Mouse (Mus musculus) layer of hippocampus, adult 2 months (tissue): ENCODE results near the gene Fam177a. TPM values are rescaled to one million over a fixed set of nuclear protein-coding genes. Genes with fewer than 3 reads are reported as not detected.

Experiments used
- total RNA-seq, 2 experiments: library from RNA; stranded (reverse); gene quantifications; 2 replicates each; pipeline ENCODE4 v1.2.3; 2021

The Fam177a gene
- total RNA-seq, 2 experiments from 2014 or later = 12.3 to 15.5 TPM

Other genes starting within 250 kb of the Fam177a start
- not detected for gene Gm20403, start 137.9 kb upstream of the Fam177a start, total RNA-seq
- gene Baz1a, start 110.1 kb upstream of the Fam177a start, total RNA-seq = 1 to 10 TPM; 1.4 to 1.8 TPM
- 10 to 100 TPM in 1 of 2 experiments, 1 to 10 TPM in 1; 9.9 to 11.4 TPM for gene 2700097O09Rik, start 44.4 kb upstream of the Fam177a start, total RNA-seq
- gene Srp54a, start 44.2 kb upstream of the Fam177a start, total RNA-seq = 10 to 100 TPM; 86.3 to 87.0 TPM
- 10 to 100 TPM; 51.4 to 58.8 TPM for gene Srp54b, start 30.6 kb downstream of the Fam177a start, total RNA-seq
- 1 to 10 TPM; 1.2 to 5.5 TPM for gene 1700047I17Rik2, start 75.1 kb downstream of the Fam177a start, total RNA-seq
- gene Srp54c, start 105.7 kb downstream of the Fam177a start, total RNA-seq = 10 to 100 TPM; 33.0 to 35.3 TPM
- 1 to 10 TPM; 9.3 to 9.7 TPM for gene 1110008L16Rik, start 175.1 kb downstream of the Fam177a start, total RNA-seq
- gene Ppp2r3c, start 178.5 kb downstream of the Fam177a start, total RNA-seq = 10 to 100 TPM; 12.8 to 16.2 TPM